Mouse (Mus musculus): Measurements from ENCODE around the gene Crygd. TPM values are rescaled to one million over a fixed set of nuclear protein-coding genes. Genes with fewer than 3 reads are reported as not detected.
"Not testable (repeated sequence)": the region's sequence is repeated elsewhere in the genome, so short reads cannot be mapped to it uniquely, and the experiment has no call there.

Crygd gene
- total and polyA plus RNA-seq, 2 experiments from 2014 or later = not detected

DNA sequence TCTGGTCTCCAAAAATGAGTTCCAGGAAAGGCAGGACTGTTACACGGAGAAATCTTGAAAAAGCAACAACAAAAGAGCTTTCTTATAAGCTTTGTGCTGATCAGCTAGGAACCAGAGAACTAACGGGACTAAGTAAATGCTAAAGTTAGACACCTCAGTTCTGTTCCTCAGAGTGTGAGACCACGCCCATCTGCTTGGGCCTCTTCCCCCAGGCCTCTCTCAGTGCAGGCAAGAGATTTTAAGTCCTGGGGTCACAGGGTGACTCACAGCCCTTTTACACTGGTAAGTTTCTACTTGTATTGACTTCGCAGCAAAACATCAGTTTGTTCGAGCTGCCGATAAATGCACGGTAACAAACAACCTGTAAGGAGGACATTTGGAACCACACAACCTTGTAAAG, 11.6 kb downstream of the Crygd start:
- WGBS = 63% methylated on average over 7 of the region's 7 CpGs
- Histone ChIP-seq H3K36me3 (ENCODE audit: insufficient read depth, low read length) (no peaks in the 10 kb centered on the region), H3K4me1 (ENCODE audit: insufficient read depth, low read length) (no peaks in the 10 kb centered on the region), H3K27ac (ENCODE audit: low read depth, low read length) (no peak overlapping the region), H3K4me3 (ENCODE audit: low read depth, low read length) (no peak overlapping the region), H3K9ac (replicated peaks; ENCODE audit: low read length, poor library complexity, severe bottlenecking) (no peak overlapping the region), H3K27me3 (ENCODE audit: insufficient read depth, low read length) (no peaks in the 10 kb centered on the region), H3K4me2 (ENCODE audit: low read depth, low read length, poor library complexity, severe bottlenecking) (no peak overlapping the region), H3K9me3 (ENCODE audit: low read length) (no peaks in the 10 kb centered on the region)
- ATAC-seq (ENCODE audit: low FRiP score) (no peak), DNase-seq (ENCODE audit: low spot score) (no peak)
- TF ChIP-seq CTCF (IDR thresholded peaks at IDR 0.05) = no peak

DNA sequence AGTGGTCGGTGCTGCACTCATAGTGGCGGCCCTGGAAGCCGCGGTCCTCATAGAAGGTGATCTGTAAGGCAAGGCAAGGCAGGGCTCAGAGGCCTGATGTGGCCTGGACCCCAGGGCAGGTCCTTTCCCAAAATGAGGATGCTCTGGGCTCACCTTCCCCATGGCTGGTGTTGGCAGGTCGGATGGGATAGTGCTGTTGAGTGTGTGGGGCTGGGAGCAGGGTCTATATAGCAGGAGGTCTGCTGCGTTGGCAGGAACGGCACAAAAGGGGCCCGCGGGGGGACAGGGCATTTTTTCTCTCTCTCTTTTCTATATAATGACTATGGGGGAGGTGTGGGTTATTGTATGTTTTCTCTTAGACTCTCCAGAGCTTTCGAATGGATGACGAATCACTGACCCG, 12.3 kb downstream of the Crygd start, which contains the start of gene Cryge:
Gene Cryge (minus strand): TSS at position 198 of the 400 bp plus-strand sequence.
- not testable (repeated sequence) for DNase-seq (ENCODE audit: low spot score); H3K9ac ChIP-seq (replicated peaks; ENCODE audit: low read length, poor library complexity, severe bottlenecking); H3K4me1 ChIP-seq (ENCODE audit: insufficient read depth, low read length); ATAC-seq (ENCODE audit: low FRiP score); H3K27ac ChIP-seq (ENCODE audit: low read depth, low read length); H3K4me2 ChIP-seq (ENCODE audit: low read depth, low read length, poor library complexity, severe bottlenecking); H3K36me3 ChIP-seq (ENCODE audit: insufficient read depth, low read length); H3K4me3 ChIP-seq (ENCODE audit: low read depth, low read length); H3K9me3 ChIP-seq (ENCODE audit: low read length); H3K27me3 ChIP-seq (ENCODE audit: insufficient read depth, low read length)
- 58% methylated on average over 9 of the region's 12 CpGs for whole genome bisulfite sequencing

DNA sequence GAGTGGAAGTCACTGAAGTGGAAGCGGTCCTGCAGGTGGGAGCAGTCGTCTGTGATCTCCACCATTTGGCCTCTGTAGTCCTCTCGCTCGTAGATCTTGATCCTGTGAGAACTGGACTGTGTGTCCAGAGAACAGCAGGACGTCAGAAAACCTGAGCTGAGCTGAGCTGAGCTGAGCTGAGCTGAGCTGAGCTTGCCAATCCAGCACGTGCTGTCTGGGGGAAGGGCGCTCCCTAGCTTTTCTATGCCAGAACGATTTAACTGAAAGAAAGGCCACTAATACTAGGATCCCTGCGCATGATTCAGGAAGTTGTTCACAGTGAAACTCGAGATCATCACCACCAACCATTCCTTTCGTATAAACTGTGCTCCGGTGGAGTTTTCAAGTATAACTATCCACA, 14.5 kb downstream of the Crygd start:
- WGBS = 53% methylated on average over 12 of the region's 12 CpGs
- ATAC-seq (ENCODE audit: low FRiP score) = 0 out of 2 replicates have a peak, but pooled peaks have one; percentile 38
- H3K36me3 ChIP-seq (ENCODE audit: insufficient read depth, low read length) = no peaks in the 10 kb centered on the region
- no peak overlapping the region for H3K27ac ChIP-seq (ENCODE audit: low read depth, low read length)
- TF ChIP-seq CTCF (IDR thresholded peaks at IDR 0.05) = no peak
- no peaks in the 10 kb centered on the region for H3K27me3 ChIP-seq (ENCODE audit: insufficient read depth, low read length)
- no peak overlapping the region for H3K9ac ChIP-seq (replicated peaks; ENCODE audit: low read length, poor library complexity, severe bottlenecking)
- H3K9me3 ChIP-seq (ENCODE audit: low read length) = no peaks in the 10 kb centered on the region
- DNase-seq (ENCODE audit: low spot score) = peak; percentile 27
- H3K4me1 ChIP-seq (ENCODE audit: insufficient read depth, low read length) = no peaks in the 10 kb centered on the region
- no peak overlapping the region for H3K4me3 ChIP-seq (ENCODE audit: low read depth, low read length)
- no peak overlapping the region for H3K4me2 ChIP-seq (ENCODE audit: low read depth, low read length, poor library complexity, severe bottlenecking)

DNA sequence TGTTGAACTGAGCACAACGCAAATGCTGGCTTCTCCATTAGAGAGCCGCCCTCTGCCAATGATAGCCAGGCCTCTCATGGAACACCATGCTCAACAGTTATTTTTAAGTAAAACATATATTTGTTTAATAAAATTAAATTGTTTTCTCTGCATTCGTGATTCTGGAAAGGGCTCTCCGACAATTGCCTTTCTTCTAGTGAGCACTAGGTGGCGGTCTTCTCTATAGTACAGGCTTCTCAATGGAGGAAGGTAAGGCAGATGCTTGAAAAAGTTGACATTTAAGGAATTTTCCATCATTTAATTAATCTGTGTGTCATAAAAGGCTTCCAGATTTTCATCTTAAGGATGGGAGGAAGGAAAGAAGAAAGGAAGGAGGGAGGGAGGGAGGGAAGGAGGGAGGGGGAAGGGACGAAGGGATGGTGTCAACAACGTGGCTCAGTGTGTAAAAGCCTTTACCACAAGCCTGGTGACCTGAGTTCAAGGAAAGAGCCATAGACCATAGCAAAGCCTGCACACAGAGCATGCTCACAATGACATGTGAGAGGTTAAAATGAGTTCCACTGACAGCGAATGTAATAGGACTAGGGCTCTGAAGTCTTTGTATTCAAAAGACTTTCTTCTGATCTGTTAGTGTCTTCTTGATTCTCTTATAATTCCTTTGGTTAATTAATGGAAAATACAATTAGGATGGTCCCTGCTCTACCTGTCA, 16.7 kb downstream of the Crygd start:
- Histone ChIP-seq H3K4me2 (ENCODE audit: low read depth, low read length, poor library complexity, severe bottlenecking) (no peak overlapping the region), H3K27me3 (ENCODE audit: insufficient read depth, low read length) (no peaks in the 10 kb centered on the region), H3K4me1 (ENCODE audit: insufficient read depth, low read length) (no peaks in the 10 kb centered on the region), H3K36me3 (ENCODE audit: insufficient read depth, low read length) (no peaks in the 10 kb centered on the region), H3K9ac (replicated peaks; ENCODE audit: low read length, poor library complexity, severe bottlenecking) (no peak overlapping the region), H3K9me3 (ENCODE audit: low read length) (no peaks in the 10 kb centered on the region), H3K27ac (ENCODE audit: low read depth, low read length) (no peak overlapping the region), H3K4me3 (ENCODE audit: low read depth, low read length) (no peak overlapping the region)
- ATAC-seq (ENCODE audit: low FRiP score) (no peak), DNase-seq (ENCODE audit: low spot score) (peak; percentile 52)
- WGBS = 41% methylated on average over 8 of the region's 8 CpGs
- peak; percentile 79 for TF ChIP-seq CTCF (IDR thresholded peaks at IDR 0.05)

DNA sequence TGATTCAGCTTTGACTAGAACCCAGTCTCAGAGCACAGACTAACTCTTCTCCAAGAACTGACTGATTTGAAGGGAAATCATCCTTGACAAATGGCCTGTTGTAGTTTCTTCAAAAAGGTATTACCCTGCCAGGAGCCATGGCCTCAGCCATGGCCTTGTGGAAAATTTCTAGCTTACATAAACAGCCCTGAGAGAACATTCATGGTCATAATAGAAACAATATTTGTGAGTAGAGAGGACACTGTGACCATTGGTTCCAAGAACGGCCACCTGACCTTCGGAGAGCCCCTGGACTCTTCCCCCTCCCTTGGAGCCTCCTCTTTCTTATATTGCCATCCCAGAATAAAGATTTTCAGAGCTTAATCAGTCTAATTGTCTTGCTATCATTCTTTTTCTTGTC, 19.8 kb downstream of the Crygd start:
- no peaks in the 10 kb centered on the region for H3K9me3 ChIP-seq (ENCODE audit: low read length)

DNA sequence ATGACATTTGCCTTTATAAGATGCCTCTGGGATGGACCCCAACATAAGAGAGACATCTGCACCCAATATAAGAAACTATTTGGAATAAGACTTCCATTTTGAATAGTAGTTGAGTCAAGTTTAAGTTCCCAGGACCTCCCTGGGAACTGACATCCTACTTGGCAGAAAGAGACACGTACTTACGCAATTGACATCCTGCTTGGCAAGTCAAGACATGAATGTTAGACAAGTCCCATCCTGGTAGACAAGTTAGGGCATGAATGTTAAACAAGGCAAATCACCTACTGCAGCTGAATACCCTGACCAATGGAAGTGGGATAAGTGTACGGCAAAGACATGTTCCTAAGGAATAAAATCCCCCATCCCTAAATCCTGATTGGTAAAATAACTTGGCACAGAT, 21.4 kb downstream of the Crygd start:
- 95% methylated on average over 3 of the region's 3 CpGs for WGBS
- no peak for TF ChIP-seq CTCF (IDR thresholded peaks at IDR 0.05)

More for the DNA sequence above, 19.8 kb downstream of the Crygd start:
- WGBS = 92% methylated on average over 2 of the region's 2 CpGs
- Histone ChIP-seq H3K36me3 (ENCODE audit: insufficient read depth, low read length) (no peaks in the 10 kb centered on the region), H3K4me1 (ENCODE audit: insufficient read depth, low read length) (no peaks in the 10 kb centered on the region), H3K27me3 (ENCODE audit: insufficient read depth, low read length) (no peaks in the 10 kb centered on the region), H3K4me2 (ENCODE audit: low read depth, low read length, poor library complexity, severe bottlenecking) (no peak overlapping the region), H3K4me3 (ENCODE audit: low read depth, low read length) (no peak overlapping the region), H3K9ac (replicated peaks; ENCODE audit: low read length, poor library complexity, severe bottlenecking) (no peak overlapping the region), H3K27ac (ENCODE audit: low read depth, low read length) (no peak overlapping the region)
- DNase-seq (ENCODE audit: low spot score) = no peak
- TF ChIP-seq CTCF (IDR thresholded peaks at IDR 0.05) = no peak
- ATAC-seq (ENCODE audit: low FRiP score) = no peak

More for the DNA sequence above, 21.4 kb downstream of the Crygd start:
- Histone ChIP-seq H3K9me3 (ENCODE audit: low read length) (no peaks in the 10 kb centered on the region), H3K9ac (replicated peaks; ENCODE audit: low read length, poor library complexity, severe bottlenecking) (no peak overlapping the region), H3K27me3 (ENCODE audit: insufficient read depth, low read length) (no peaks in the 10 kb centered on the region), H3K4me3 (ENCODE audit: low read depth, low read length) (no peak overlapping the region), H3K4me1 (ENCODE audit: insufficient read depth, low read length) (no peaks in the 10 kb centered on the region), H3K4me2 (ENCODE audit: low read depth, low read length, poor library complexity, severe bottlenecking) (no peak overlapping the region), H3K27ac (ENCODE audit: low read depth, low read length) (no peak overlapping the region), H3K36me3 (ENCODE audit: insufficient read depth, low read length) (no peaks in the 10 kb centered on the region)
- ATAC-seq (ENCODE audit: low FRiP score) (no peak), DNase-seq (ENCODE audit: low spot score) (no peak)
